Mouse (Mus musculus) thymus, postnatal 36 days (tissue): ENCODE results near the gene Iqch.

Source experiments
- DNase-seq, 2 experiments: peaks; one replicate each; pipeline ENCODE4 v3.0.0; 2022; ENCODE audit warnings: mixed read lengths in 2 of 2

The Iqch gene

DNA sequence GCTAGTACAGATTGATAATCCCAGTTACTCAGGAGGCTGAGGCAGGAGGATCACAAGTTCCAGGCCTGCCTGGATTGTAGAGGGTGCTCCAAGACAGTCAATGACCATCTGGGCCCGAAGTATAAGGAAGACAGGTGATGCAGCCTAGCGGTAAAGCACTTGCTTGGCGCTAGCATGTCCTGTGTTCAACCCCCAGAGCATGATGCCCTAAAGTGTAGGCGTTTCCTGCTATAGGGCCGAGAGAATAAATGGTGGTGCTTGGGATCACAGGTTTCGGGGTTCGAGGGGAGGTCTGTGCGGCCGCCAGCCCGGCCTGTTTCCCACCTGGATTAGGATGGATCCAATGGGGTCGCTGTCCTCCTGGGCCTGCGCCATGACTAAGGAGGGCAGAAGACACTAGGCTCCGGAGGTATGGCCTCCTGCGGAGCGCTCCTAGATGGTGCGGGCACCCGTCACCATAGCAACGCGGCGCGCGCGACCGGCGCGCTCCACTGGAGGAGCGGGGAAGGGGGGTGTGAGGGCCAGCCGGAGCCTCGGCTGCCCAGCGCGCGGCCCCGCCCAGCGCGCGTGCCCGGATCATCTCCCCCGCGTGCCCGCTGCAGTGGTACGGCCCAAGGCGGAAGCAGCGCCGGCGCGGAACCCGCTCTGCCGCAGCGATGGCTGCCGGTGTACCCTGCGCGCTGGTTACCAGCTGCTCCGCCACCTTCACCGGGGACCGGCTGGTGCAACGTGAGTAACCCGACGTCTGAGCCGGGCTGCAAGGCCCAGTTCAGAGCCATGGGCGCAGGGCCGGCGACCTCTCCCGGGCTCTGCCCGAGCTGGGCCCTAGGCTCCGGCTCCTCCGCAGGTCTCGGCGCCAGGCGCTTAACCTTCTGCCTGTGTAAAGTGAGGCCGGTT, at the start of gene Iqch, which contains the start of gene Aagab:
Gene Iqch, minus strand, starts transcription at position 451 of the 897 bp plus-strand sequence.
Gene Aagab, plus strand, starts transcription at position 618 of the 897 bp plus-strand sequence.
- peak; percentile 99 for DNase-seq

DNA sequence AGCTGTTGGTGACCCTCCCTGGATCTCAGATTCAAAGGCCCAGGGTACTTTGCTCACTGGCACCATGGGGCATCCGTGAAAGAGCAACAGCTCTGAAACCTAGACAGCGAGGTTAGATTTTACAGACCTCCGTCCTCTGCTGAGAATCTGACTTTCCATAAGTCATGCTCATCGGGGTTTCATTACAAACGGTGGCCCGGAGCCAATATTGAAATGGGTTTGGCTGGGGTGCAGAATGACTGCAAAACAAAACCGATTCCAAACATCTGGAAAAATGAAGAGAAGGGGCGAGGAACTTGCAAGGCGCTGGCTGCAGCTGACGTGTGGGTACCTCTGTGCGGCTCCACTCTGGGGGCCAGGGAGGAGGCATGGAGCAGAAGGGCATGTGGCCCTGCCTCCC, 49.3 kb upstream of the Iqch start:
- no peak for DNase-seq

DNA sequence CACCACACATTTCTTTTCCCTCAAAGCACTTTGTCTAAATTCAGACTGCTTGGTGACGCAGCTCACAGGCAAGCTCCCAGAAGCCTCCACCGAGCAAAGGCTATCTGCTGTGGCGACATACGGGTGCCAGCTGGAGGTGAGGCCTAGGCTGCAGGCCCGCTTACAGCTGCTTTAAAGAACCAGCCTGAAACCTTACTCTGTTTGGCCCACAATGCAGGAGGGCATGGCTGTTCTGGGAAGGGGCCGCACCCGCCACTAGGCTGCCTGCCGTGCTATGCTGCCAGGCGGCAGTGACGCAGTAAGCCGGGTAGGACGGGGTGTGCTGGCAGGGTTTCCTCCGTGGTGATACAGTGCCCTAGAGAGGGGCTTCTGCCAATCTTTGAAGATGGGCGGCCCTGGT, 48.6 kb upstream of the Iqch start:
- DNase-seq = no peak

DNA sequence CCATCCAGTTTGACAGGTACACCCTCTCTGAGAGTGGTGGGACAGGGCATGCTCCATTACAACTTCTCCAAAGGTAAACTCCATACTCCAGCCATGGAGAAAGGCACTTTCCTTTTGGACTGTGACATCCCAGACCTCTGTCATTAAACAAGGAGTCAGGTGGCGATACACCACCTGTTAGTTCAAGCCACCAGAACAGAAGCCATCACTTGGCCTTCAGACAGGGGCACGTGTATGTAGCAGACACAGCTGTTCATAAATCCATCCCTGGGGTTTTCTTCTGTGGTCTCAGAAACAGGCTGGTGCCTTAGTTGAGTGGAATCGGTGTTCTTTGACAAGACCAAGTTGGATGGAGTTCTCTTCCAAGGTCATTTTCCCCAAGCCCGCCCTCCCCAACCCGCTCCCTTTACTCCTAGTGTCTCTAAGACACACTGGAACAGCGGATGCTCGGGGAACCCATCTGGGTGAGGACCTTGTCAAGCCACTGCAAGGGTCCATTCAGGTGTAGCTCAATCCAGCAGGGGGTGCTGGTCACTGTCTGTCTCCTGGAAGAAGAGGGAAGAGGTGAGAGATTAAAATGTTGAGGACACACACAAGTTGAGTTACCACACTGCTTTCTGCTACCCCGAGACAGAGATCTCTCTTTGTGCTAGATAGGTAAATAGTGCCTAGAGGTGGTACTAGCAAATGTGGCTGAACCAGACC, 47.7 kb upstream of the Iqch start:
- peak; percentile 58 to 63 for DNase-seq

DNA sequence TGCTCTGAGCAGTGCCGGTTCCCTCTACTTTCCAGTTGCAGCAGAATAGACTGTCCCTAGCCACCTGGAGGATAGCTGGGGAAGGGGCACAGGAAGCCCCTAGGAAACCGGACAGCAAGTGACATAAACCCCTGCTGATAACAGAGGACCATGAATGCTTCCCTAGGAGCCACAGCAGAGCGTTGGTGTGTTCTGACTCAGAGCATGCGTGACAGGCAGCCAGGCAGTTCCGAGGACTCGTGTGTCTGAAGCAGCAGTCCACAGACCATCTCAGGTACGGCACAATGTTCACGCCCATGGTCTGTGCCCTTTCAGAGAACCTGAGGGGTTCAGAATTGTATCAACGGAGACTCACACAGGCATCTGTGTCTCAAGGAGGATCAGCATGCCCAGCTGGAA, 46.2 kb upstream of the Iqch start:
- no peak for DNase-seq

DNA sequence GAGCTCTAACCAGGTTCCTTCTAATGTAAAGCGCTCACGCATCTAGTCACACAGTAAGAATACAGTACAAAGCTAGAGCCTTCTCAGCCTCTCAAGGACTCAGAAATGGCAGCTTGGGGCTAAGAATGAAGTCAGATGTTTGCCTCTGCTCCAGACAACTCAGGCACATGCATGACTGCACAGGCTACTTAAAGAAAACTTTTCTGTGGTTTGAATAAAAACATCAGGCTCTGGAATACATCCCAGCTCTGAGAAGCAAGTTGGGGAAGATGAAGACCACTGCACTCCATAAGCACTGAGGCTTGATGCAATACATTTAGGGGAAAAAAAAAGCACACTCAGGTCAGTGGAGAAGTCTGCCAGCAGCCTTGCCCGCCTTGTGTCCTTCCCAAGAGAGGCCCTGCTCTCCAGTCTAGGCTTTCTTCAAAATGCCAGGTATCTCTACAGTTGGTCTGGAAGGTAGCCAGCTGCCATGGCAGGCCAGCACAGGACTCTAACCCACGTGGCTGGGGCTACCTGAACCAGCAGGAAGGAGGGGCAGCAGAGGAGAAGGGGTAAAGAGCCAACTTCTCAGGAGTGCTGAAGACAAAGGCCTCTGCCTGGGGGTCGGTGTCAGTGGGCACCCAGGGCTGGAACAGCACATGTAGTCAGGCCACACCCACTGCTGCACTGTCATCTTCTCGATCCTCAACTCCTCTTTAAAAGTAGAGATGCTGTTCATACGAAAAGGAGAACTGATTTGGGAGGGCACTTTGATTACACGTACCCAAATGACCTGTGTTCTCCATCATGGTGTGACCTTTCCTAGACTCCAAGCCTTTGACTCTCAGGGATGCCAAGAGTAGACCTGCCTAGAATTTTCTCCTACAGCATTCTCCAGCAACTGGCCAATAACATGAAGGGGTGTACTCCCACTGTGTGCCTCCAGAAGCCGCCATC, 45.6 kb upstream of the Iqch start:
- no peak for DNase-seq

DNA sequence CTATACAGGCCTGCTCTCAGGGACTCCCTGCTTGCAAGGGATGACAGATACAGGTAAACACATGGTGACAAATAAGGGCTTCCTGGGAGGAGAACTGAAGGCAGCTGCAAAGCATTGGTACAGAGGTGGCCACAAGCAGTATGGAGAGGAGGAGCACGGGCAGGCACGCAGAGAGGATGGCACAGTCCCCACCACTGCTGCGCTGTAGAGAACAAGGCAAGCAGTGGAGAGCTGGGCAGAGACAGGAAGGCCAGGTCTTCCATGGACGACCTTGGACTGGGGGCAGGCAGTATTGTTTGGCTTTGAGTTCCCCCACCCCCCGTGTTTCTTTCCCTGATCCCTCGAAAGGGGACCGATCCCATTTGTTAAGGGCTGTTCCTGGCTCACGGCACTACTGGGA, 42.8 kb upstream of the Iqch start:
- no peak for DNase-seq

DNA sequence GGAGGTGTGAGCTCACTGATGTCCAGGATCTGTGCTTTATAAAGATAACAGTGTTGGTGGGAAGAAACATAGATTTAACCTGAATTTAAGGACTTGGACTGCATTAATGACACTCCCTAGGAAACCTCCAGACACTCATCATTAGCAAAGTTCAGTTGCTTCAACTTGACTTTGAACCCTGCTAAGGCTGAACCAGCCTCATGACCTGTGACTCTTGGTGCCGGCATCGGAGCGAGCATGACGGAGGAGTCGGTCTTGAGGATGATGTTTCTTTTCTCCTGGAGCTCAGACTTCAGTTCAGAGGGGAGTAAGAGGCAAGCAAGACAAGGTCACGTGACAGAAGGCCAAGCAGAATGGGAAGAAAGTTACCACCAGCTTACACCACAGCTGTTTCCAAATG, 41.7 kb upstream of the Iqch start:
- DNase-seq = no peak

DNA sequence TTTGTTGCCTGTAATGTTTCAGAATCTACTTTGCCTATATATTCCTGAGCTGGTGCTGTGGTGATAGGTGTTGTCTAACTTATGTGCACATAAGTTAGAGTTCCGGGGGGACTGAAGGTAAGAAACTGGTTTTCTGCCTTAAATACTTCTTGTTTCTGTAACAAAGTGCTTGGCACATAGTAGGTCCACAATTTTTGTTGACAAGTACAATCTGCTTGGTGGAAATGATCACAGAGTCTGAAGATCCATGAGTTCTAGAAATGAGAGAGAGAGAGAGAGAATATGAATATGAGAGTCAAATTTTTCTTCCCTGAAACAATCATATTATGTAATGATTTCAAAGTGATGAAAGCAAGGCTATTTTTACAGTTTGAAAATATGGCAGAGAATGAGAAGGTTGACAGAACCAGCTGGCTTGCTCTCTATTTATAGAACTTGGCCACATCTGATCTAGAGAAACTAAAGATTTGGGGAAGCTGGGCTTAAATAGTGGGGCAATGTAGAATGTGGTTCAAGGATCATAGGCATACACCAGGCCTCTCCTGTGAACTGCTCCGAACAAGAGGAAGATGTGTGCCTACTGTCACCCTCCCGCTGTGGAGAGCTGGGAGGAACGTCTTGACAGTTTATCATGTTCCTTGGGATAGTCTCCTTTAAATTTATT, 39.8 kb upstream of the Iqch start:
- no peak for DNase-seq

DNA sequence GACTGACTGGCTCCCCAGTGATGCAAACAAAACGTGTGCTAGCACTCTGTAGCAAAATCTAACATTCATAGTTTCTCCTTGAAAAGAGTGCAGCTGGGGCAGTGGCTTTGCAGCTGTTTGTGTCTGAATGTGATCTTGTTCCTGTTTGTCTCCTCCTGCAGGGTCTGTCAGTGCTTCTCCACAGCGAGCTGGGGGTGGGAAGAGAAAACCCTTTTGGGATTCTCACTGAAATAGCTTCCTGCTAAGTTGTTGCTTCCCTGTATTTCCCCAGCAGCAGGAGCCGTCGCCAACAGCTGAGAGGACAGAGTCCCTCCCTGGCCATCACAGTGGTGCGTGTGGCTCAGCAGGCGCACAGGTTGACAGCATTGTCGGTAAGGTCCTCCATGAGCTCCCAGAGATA, 33.8 kb upstream of the Iqch start:
- DNase-seq = no peak

DNA sequence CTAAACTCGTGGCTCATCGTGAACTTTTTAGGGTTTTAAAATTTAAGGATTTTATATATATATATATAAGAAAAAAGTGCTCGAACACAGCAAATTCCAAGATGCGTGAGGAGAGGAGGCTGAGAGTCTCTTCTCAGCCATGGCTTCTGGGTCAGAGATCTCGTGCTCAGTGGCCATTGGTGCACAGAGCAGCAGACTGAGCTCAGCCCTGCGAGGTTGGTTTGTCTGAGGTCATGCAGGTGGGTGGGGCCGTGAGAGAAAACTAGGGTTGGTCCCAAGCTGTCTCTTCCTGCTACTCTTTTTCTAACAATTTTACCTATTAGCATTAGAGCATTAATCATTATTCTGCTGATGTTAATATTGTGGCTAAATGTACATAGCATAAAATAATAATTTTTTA, 31.0 kb upstream of the Iqch start:
- no peak for DNase-seq

DNA sequence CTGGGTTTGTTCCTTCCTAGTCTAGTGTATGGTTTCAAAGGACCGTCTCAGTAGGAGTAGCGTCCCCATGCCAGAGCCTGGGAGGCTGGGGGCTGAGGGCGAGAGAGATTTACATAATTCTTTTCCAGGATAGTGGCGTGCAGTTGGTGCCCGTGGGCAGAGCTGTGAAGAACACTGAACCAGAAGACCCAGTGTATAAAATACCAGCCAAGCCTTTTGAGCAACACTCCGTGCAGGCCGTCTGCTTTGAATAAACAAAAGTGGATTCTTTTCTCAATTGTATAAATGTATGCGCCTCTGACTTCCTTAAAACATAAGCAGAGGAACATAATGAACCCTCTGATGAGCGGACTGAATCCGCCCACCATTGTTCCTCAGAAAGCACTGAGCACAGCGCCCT, 30.6 kb upstream of the Iqch start:
- no peak for DNase-seq

DNA sequence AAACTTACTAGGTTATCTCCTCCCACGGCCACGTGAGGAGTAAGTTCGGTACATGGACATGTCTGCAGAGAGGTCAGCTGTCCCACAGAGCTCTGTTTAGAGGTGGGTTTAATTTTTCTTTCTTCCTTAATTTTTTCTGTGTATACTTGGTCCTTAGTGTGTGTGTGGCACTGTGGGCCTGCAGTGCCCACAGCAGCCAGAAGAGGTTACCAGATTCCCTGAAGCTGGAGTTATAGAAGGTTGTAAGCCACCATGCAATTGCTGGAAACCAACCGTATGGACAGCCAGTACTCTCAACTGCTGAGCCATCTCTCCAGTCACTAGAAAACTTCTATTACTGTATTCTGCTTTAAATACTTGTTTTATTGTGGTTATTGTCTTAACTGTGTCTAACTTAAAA, 29.8 kb upstream of the Iqch start:
- DNase-seq = no peak

DNA sequence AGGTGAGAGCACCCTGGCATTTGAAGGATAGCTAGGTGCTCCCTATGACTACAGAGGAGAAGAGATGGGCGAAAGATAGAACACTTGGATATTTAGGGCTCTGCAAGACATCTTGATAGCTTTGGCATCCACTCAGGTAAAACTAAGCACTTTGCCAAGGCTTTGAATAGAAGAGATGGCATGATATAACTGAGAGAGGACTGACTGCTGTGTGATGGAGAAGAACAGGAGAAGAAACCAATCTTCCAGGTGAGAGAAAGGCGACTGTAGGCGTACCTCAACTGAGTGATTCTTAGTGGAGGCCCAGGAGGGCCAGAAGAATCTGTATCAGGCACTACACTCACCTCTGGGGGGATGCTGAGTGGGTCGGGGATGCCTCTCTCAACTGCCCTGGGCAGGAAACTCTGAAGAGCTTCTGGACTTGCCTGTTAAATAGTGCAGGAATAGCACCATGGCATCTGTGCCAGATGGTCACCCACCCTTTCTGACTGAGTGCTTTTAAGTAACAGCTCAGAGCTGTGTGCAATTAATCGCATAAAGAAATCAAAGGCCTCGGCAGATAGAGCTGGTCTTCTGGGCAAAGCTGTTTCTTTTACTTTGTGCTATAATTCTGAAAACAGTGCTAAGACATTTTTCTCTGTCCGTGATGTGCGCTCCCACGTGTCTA, 22.9 kb upstream of the Iqch start:
- no peak for DNase-seq

DNA sequence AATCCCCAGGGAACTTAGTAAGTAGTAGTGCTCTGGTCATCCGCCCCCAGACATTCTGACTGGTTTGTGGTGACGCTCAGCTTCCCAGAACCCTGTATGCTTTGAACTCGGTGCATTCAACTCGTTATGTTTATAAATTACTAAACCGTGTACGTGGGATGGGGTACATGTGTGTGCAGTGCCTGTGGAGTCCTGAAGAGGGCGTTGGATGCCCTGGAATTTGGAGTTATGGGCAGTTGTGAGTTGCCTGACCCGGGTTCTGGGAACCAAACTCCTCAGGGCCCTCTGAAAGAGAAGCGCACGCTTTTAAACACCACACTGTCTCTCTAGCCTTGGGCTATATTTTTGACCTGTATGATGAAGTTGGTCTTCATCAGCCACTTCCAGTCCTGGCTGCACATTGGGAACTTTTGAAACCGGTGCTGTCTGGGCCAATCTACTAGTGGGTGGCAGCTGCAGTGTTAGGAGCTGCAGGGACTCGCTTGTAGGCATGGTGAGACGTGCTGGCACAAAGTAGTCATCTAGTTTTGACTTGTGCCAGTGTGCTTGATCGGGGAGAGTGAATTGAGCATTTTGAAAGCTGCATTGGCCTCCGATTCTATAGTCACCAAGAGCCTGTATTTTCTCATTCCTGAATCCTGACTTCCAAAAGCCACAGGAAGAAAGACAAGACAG, 21.7 kb upstream of the Iqch start:
- DNase-seq = no peak

DNA sequence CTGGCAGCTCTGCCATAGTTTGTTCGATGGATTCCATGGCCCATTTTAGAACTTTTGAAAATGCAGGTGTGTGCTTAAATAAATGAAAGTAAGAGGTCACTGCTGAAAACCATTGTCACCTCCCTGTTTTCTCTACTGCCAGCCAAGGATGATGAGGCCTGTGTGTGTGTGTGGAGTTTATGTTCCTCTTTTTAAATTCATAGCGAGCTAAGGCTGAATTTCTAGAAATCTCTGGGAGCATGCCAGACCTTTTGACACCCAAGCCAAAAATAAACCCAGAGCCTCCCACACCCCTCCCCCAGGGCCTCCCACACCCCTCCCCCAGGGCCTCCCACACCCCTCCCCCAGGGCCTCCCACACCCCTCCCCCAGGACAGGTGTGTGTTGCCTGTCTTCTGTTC, 15.7 kb upstream of the Iqch start:
- DNase-seq = no peak

DNA sequence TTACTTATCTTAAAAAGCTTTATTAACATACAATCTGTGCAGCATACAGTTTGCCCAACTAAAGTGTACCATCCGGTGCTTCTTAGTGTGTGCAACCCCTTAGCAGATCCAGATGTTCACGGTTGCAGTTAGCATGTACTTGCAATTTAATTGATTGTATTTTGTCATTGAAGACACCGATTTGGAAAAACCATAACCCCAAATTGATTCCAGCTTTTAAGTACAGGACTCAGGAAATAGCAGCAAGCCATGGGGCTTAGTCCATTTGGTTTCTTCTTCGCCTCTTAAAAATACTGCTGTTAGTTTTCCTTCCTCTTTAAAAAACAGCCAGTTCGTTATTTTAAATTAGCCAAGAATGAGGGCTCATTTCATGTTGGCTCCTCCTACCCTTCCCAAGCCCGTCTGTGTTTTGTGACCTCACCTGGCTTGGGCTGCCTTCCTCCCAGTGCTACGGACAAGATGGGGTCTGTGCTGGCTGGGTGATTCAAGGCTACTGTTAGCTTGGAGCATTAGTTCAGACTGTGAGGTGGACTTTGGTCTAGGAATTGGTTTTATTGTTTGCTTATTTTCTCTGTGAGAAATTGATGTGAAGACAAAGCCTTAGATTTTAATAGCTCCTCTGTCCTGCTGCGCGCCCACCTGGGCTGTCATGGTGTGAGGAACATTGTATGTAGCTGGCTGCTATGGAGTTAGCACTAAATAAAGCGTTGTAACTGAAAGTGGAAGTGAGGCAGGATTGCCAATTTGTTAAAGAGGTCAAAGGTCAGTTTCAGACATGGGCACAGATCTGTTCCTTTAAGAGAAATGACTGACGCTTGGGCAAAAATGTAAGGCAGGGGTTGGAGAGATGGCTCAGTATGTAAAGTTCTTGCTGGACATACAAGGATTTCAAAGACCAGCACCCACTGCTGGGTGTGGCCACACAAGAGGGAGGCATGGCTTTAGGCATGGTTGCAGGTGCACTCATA, 12.0 kb upstream of the Iqch start:
- no peak for DNase-seq

DNA sequence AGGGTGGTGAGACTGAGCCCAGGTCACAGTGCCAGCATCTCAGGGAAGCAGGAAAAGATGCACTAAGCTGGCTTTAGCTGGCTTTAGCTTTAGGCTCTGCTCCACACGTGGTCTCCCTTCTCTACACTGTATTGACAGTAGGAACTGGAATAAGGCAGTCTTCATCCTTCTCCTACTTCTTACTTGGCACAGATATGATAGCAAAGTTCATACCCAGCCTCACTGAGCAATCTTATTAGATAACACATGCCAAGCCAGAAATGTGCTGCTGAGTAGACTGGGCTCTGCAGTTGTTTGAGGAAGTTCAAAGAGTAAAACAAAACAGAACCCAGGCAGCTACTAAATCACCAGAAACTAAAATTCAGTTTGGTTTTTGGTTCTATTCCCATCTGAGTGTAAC, 11.3 kb upstream of the Iqch start:
- DNase-seq = no peak

DNA sequence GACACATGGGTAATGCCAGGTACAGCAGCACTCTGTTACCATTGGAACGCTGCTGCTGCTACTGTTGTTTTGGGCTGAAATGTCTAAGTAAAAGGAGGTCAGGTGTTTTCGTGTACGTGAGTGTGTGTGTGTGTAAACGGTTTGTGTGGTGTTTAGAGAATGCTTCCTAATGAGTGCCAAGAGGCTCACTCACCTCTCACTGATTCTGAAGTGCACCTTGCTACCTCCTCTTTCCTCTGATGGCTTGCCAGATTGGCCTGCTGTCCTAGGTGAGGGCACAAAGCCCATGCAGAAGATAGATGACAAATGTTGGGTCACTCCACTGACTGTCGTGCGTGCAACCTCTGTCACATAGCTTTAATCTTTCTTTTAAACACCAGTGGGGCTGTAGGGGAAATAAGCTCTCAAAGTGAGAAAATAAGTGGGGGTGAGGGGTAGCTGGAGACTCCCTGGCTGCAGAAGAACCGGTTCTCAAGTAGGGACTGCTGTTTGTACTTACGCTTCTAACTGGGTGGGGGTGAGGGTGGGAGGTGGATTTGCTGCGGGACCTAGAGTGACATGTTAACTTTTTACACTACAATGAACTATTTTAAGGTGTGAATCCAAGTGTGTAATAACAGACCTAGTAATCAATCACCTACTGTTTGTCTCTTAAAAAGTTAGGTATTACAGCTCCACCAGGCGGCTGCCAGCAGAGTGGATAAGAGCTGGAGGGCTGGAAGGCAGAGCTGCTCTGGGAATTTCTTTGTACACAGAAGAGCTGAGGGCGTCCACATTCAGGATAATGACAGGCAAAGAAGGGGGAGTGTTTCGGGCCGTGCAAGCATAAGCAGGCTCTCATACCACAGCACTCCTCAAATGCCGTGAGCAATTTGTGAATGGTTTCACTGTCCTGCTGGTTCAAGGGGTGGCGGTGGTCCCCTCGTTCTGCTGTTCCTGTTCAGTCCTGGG, 10.5 kb upstream of the Iqch start:
- DNase-seq = no peak
